Mouse (Mus musculus) erythroblast, adult 5-6 weeks (primary cell): ENCODE measurements around the gene Olfr954. TPM values are rescaled to one million over a fixed set of nuclear protein-coding genes. Genes with fewer than 3 reads are reported as not detected.

Experiments used
- ATAC-seq: replicated peaks from 2 replicates; pipeline ENCODE4 v1.8.0; 2016; ENCODE audit warnings: moderate number of reproducible peaks, mild to moderate bottlenecking, moderate TSS enrichment, inconsistent platforms; ENCODE audit not compliant: poor library complexity, low FRiP score, severe bottlenecking
- total RNA-seq, 2 experiments: library from RNA; stranded (forward) in 1 of 2; stranded (reverse) in 1 of 2; fragments of 150-400 nt in 1 of 2; fragments of 200-764, 138-1000 nt in 1 of 2; gene quantifications; 2 replicates each; pipeline versions ENCODE4 v1.2.3 to v1.2.4; 2015 to 2017; ENCODE audit warnings: low replicate concordance in 2 of 2

Gene Olfr954
- not detected in 2 replicates for total RNA-seq (2015; ENCODE audit: low replicate concordance)
- 0.70 TPM in 1 of 2 replicates, not detected in the other for total RNA-seq (2017; ENCODE audit: low replicate concordance)

DNA sequence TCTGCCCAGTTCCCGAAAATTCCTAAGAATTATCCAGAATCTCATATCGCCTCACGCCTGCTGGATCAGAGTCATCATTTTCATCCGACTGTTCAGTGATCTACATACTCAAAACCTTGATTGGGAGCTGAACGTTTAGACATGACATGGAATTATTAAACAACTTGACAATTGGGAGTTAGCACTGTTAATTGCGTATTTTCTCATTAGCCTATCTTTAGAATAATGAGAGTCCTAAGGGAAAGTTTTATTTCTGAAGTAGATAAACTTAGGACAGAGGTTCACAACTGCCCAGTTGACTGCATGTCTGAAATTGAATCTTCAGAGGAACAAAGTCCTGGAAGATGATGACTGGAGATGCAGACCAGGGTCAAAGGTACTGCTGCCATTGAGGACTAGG, at the start of gene Olfr954:
Gene Olfr954, plus strand, starts transcription at position 301 of the 400 bp plus-strand sequence.
- no peak for ATAC-seq

DNA sequence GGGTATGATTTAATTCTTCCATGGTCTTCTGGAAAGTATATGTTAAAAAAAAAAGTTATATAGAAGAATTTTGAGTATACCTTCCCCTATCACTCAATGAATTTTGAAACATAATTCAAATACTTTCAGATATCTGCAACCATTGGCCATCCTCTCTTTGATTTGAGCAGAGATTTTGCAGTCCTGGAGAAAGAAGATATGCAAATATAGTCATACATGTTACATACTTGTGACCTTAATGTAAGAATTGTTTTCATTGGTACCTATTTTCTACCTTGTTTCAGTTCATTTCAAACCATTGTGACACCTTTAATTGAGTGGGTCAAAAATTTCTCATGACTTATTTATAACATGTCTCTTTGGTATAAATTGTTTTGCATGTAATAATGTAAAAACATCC, 29.5 kb upstream of the Olfr954 start, which contains the start of gene Olfr952:
Gene Olfr952, minus strand, starts transcription at position 101 of the 400 bp plus-strand sequence.
- ATAC-seq: no peak

DNA sequence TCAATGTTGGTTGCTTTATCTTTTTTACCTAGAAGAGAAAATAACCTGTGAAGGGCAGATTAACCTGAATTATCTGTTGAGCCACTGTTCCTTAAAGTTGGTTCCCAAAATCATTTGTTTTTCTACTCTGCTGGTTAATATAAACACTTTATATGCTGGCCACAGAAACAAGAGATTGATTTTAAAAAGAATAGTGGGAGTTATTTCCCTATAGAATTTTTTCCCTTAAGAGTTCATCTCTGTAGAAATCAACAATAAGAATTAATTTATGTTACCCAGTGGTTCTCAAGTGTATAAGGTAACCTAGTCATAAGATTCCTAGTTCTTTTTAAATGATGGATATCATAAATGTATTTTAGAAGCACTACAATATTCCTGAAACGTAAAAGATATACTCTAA, 15.3 kb downstream of the Olfr954 start, which contains the start of gene Olfr955:
Gene Olfr955, minus strand, starts transcription at position 101 of the 400 bp plus-strand sequence.
- no peak for ATAC-seq

DNA sequence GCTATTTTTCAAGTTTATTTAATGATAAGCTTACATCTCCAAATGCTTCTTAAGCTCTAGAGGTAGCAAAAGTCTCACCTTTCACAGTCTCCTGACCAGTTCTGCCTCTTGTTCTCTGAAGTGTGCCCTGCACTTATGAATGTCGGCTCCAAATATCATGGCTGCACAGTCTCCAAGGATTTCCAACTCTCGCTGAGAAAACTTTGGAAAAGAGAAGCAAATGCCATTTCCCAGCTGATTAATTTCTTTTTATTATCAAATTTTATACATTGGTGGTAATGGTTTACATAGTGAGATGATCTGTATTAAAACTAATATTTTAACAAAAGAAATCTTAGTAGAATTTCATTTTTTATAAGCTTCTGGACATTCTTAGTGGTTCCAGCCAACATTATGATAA, 37.4 kb downstream of the Olfr954 start, which contains the start of gene Olfr44:
Gene Olfr44, minus strand, starts transcription at position 101 of the 400 bp plus-strand sequence.
- no peak for ATAC-seq

DNA sequence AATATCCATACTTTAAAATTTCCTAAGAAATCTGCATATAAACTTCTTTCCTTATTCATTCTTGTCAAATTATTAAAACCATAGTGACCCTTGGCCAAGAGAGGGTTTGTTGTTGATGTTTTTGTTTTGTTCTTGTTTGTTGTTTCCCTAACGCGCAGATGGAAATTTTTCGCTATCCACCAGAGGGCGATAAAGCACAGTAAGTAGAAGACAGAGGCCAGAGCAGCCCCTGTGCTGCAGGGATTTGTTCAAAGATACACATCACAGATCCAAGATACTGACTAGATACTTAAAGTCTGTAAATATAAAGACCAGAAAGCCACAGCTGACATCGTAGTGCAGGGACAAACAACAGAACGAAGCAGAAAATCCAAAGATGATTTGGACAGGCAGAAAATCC, 52.5 kb downstream of the Olfr954 start:
- ATAC-seq: no peak

DNA sequence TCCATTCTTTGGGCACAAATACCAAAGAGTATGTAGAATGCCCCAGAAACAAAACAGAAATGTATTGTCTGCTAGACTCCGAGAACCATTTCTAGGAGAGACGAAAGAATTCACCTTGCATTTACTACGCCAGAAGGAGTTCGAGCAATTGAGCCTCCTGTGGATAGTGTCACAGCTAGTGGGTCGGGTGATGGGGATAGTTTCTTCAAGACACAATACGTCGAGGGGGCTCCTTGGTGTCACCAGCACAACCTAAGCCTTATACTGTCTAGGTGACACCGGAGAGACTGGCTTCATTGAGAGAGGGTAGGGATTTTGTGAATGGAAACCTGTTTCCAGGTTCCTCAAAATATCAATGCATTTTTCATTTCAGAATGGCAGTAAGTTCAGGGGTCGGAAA, 52.9 kb downstream of the Olfr954 start:
- ATAC-seq: no peak

Other genes starting within 250 kb of the Olfr954 start
- gene Olfr1537, start 206.7 kb upstream of the Olfr954 start, total RNA-seq (2015; ENCODE audit: low replicate concordance): not detected in 2 replicates
- gene Olfr1537, start 206.7 kb upstream of the Olfr954 start, total RNA-seq (2017; ENCODE audit: low replicate concordance): not detected in 2 replicates
- not detected in 2 replicates for gene Olfr945, start 179.9 kb upstream of the Olfr954 start, total RNA-seq (2015; ENCODE audit: low replicate concordance)
- not detected in 2 replicates for gene Olfr945, start 179.9 kb upstream of the Olfr954 start, total RNA-seq (2017; ENCODE audit: low replicate concordance)
- not detected in 2 replicates for gene Olfr948, start 130.7 kb upstream of the Olfr954 start, total RNA-seq (2015; ENCODE audit: low replicate concordance)
- not detected in 2 replicates for gene Olfr948, start 130.7 kb upstream of the Olfr954 start, total RNA-seq (2017; ENCODE audit: low replicate concordance)
- gene Olfr951, start 69.3 kb upstream of the Olfr954 start, total RNA-seq (2015; ENCODE audit: low replicate concordance): not detected in 2 replicates
- not detected in 2 replicates for gene Olfr951, start 69.3 kb upstream of the Olfr954 start, total RNA-seq (2017; ENCODE audit: low replicate concordance)
- gene Olfr952, start 29.6 kb upstream of the Olfr954 start, total RNA-seq (2015; ENCODE audit: low replicate concordance): not detected in 2 replicates
- gene Olfr952, start 29.6 kb upstream of the Olfr954 start, total RNA-seq (2017; ENCODE audit: low replicate concordance): not detected in 2 replicates
- not detected in 2 replicates for gene Olfr955, start 15.2 kb downstream of the Olfr954 start, total RNA-seq (2015; ENCODE audit: low replicate concordance)
- not detected in 2 replicates for gene Olfr955, start 15.2 kb downstream of the Olfr954 start, total RNA-seq (2017; ENCODE audit: low replicate concordance)
- gene Olfr44, start 37.3 kb downstream of the Olfr954 start, total RNA-seq (2015; ENCODE audit: low replicate concordance): not detected in 2 replicates
- gene Olfr44, start 37.3 kb downstream of the Olfr954 start, total RNA-seq (2017; ENCODE audit: low replicate concordance): not detected in 2 replicates
- not detected in 2 replicates for gene Olfr957, start 59.1 kb downstream of the Olfr954 start, total RNA-seq (2015; ENCODE audit: low replicate concordance)
- not detected in 2 replicates for gene Olfr957, start 59.1 kb downstream of the Olfr954 start, total RNA-seq (2017; ENCODE audit: low replicate concordance)
- not detected in 2 replicates for gene Olfr958, start 97.4 kb downstream of the Olfr954 start, total RNA-seq (2015; ENCODE audit: low replicate concordance)
- gene Olfr958, start 97.4 kb downstream of the Olfr954 start, total RNA-seq (2017; ENCODE audit: low replicate concordance): not detected in 2 replicates
- not detected in 2 replicates for gene Olfr959, start 118.9 kb downstream of the Olfr954 start, total RNA-seq (2015; ENCODE audit: low replicate concordance)
- gene Olfr959, start 118.9 kb downstream of the Olfr954 start, total RNA-seq (2017; ENCODE audit: low replicate concordance): not detected in 2 replicates
- not detected in 2 replicates for gene AW551984, start 147.7 kb downstream of the Olfr954 start, total RNA-seq (2015; ENCODE audit: low replicate concordance)
- not detected in 2 replicates for gene AW551984, start 147.7 kb downstream of the Olfr954 start, total RNA-seq (2017; ENCODE audit: low replicate concordance)
- not detected in 2 replicates for gene Olfr148, start 154.0 kb downstream of the Olfr954 start, total RNA-seq (2015; ENCODE audit: low replicate concordance)
- not detected in 2 replicates for gene Olfr148, start 154.0 kb downstream of the Olfr954 start, total RNA-seq (2017; ENCODE audit: low replicate concordance)
- gene Olfr960, start 164.7 kb downstream of the Olfr954 start, total RNA-seq (2015; ENCODE audit: low replicate concordance): not detected in 2 replicates
- not detected in 2 replicates for gene Olfr960, start 164.7 kb downstream of the Olfr954 start, total RNA-seq (2017; ENCODE audit: low replicate concordance)
- not detected in 2 replicates for gene Olfr961, start 188.4 kb downstream of the Olfr954 start, total RNA-seq (2015; ENCODE audit: low replicate concordance)
- not detected in 2 replicates for gene Olfr961, start 188.4 kb downstream of the Olfr954 start, total RNA-seq (2017; ENCODE audit: low replicate concordance)
- not detected in 2 replicates for gene Olfr963, start 210.5 kb downstream of the Olfr954 start, total RNA-seq (2015; ENCODE audit: low replicate concordance)
- not detected in 2 replicates for gene Olfr963, start 210.5 kb downstream of the Olfr954 start, total RNA-seq (2017; ENCODE audit: low replicate concordance)